Mouse (Mus musculus) lung, postnatal 0 days (tissue): ENCODE measurements around the gene Dop1b.
A peak's percentile ranks its signal among the peaks of the same experiment; 100 is the strongest.

ENCODE experiments used
- CTCF ChIP-seq: IDR thresholded peaks from 2 replicates; pipeline ENCODE4 v1.5.1; 2016; ENCODE audit warnings: antibody characterized with exemption, mild to moderate bottlenecking
- EP300 ChIP-seq: IDR thresholded peaks from 2 replicates; pipeline ENCODE4 v1.6.1; 2016; ENCODE audit warnings: antibody characterized with exemption, mild to moderate bottlenecking, control low read depth

DNA sequence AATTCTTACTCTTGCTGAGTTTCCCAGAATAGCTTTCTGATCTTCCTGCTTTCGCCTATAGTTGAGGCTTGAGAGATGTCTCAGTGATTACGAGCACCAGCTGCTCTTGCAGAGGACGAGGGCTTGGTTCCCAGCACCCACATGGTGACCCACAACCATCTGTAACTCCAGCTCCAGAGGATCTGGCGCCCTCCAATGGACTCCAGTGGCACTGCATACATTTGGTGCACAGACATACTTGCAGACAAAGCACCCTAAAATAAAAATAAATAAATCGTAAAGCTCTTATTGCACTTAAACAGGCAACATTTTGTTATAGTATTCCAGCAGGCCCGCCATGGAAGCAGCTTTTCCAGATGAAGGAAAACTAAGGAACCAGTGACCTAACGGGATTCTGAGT is 72.5 kb downstream of the Dop1b start:
- peak; percentile 27; the same call in 1 of the 2 replicates for TF ChIP-seq CTCF
- no peak for TF ChIP-seq EP300
